Mouse (Mus musculus) thymus, postnatal 0 days (tissue): Measurements from ENCODE around the gene Il17rc. TPM values are rescaled to one million over a fixed set of nuclear protein-coding genes. Genes with fewer than 3 reads are reported as not detected.

Experiments used
- microRNA-seq: library from miRNA; unstranded; fragments of <30 nt; microRNA quantifications from one replicate; pipeline ENCODE4, GENCODE M21; 2016; ENCODE audit warnings: borderline number of aligned reads
- polyA plus RNA-seq: library from polyadenylated mRNA; unstranded; fragments of >200 nt; fragmentation: Nextera tagmentation; extraction: Ambion mirVana; gene quantifications from 2 replicates; pipeline ENCODE4 v1.2.1, GENCODE M21; 2015

The Il17rc gene
- polyA plus RNA-seq, 1 experiment from 2014 or later: 5.0 TPM

Small RNA genes within 50 kb of the gene (microRNA-seq; reads per million reads assigned to microRNA genes)
- gene Gm23365: not detected
- not detected for gene Gm24387

Other genes starting within 250 kb of the Il17rc start
- gene Mtmr14, start 233.6 kb upstream of the Il17rc start, polyA plus RNA-seq: 37.5 and 37.7 TPM in 2 replicates
- 0.14 and 0.48 TPM in 2 replicates for gene Cpne9, start 189.1 kb upstream of the Il17rc start, polyA plus RNA-seq
- gene Brpf1, start 164.3 kb upstream of the Il17rc start, polyA plus RNA-seq: 19.8 and 20.5 TPM in 2 replicates
- 14.1 and 14.3 TPM in 2 replicates for gene Ogg1, start 144.5 kb upstream of the Il17rc start, polyA plus RNA-seq
- 10.9 and 12.7 TPM in 2 replicates for gene Camk1, start 127.4 kb upstream of the Il17rc start, polyA plus RNA-seq
- gene Tada3, start 93.5 kb upstream of the Il17rc start, polyA plus RNA-seq: 37.5 and 39.5 TPM in 2 replicates
- 528 and 562 TPM in 2 replicates for gene Arpc4, start 93.3 kb upstream of the Il17rc start, polyA plus RNA-seq
- gene Ttll3, start 82.2 kb upstream of the Il17rc start, polyA plus RNA-seq: 4.6 and 7.2 TPM in 2 replicates
- gene Rpusd3, start 52.1 kb upstream of the Il17rc start, polyA plus RNA-seq: 25.3 and 26.7 TPM in 2 replicates
- gene Cidec, start 35.7 kb upstream of the Il17rc start, polyA plus RNA-seq: 0.37 and 1.5 TPM in 2 replicates
- 69.1 and 70.6 TPM in 2 replicates for gene Jagn1, start 28.9 kb upstream of the Il17rc start, polyA plus RNA-seq
- 6.0 and 7.9 TPM in 2 replicates for gene Il17re, start 12.9 kb upstream of the Il17rc start, polyA plus RNA-seq
- gene Creld1, start 11.9 kb downstream of the Il17rc start, polyA plus RNA-seq: 9.5 and 10.3 TPM in 2 replicates
- gene Prrt3, start 30.5 kb downstream of the Il17rc start, polyA plus RNA-seq: 0.17 TPM in 2 replicates
- gene Emc3, start 60.2 kb downstream of the Il17rc start, polyA plus RNA-seq: 92.3 and 94.4 TPM in 2 replicates
- 10.2 and 11.2 TPM in 2 replicates for gene Fancd2, start 60.3 kb downstream of the Il17rc start, polyA plus RNA-seq
- 0.25 TPM in 1 of 2 replicates, not detected in the other for gene Fancd2os, start 129.3 kb downstream of the Il17rc start, polyA plus RNA-seq
- gene Brk1, start 133.3 kb downstream of the Il17rc start, polyA plus RNA-seq: 267 and 274 TPM in 2 replicates
- gene Vhl, start 152.5 kb downstream of the Il17rc start, polyA plus RNA-seq: 30.7 and 33.1 TPM in 2 replicates
- 2.2 and 2.7 TPM in 2 replicates for gene Irak2, start 167.0 kb downstream of the Il17rc start, polyA plus RNA-seq
- gene Tatdn2, start 225.6 kb downstream of the Il17rc start, polyA plus RNA-seq: 1.5 and 1.7 TPM in 2 replicates
- 0.59 and 0.81 TPM in 2 replicates for gene Ghrl, start 248.5 kb downstream of the Il17rc start, polyA plus RNA-seq